Mouse (Mus musculus): ENCODE data around the gene Gm10392.

The Gm10392 gene

DNA sequence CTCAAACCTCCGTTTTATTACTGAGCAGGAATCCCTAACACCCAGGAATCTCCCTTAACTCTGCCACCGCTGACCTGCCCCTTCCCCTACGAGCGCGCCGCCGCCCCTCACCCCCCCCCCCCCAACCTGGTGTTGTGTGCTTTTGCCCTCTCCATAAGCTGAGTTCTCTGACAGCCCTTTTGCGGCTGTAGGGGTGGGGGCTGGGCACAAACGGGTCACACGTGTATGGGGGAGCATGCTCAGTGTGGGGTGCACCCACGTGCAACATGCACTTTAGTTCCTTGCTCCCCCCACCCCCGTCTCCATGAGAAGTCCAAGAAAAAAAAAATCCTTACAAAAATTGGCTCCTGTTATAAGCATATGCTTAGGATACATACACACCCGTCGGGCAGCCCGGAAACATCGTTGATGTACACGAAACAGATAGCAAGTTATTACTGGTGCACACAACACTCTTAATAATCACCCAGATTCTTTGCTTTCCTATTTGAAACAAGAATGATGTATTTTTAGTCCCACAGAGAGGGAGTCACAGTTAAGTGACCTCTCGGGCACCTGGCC, 26.6 kb downstream of the Gm10392 start:
- no peak for DNase-seq (ENCODE audit: low spot score in 2 of 2)

- DNase-seq (ENCODE audit: low spot score in 2 of 2): no peak
Observed at GRCm38 (mm10) chr11:77491502-77492291, 27.3 kb downstream of the Gm10392 start.

GRCm38 (mm10) chr11:77491123-77491501, 27.9 kb downstream of the Gm10392 start:
- peak; percentile 74 to 85 for DNase-seq (ENCODE audit: low spot score in 2 of 2)

DNA sequence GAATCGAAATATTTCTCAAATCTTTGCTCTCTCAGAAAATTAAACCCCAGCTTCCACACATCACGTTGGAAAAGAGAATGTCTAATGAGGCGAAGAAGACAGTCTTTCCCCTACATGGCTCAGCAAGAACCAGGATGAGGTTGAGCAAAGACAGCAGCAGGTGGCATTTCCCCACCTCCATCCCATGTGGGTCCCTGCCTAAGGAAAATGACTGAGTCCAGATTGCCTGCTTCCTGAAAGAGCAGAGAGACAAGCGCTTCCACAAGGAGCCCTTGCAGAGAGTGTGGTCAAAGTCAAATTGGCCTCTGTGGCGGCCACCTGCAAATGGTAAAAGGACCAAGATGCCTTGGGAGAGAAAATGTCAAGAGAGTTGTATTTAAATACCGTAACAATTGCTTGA, 28.5 kb downstream of the Gm10392 start:
- no peak for DNase-seq (ENCODE audit: low spot score in 2 of 2)

GRCm38 (mm10) chr11:77489591-77490235, 29.3 kb downstream of the Gm10392 start, which contains the start of gene Ankrd13b:
Gene Ankrd13b, minus strand, starts transcription at chr11:77489678.
- peak in 1 of 2 experiments; percentile 35 for DNase-seq (ENCODE audit: low spot score in 2 of 2)

DNA sequence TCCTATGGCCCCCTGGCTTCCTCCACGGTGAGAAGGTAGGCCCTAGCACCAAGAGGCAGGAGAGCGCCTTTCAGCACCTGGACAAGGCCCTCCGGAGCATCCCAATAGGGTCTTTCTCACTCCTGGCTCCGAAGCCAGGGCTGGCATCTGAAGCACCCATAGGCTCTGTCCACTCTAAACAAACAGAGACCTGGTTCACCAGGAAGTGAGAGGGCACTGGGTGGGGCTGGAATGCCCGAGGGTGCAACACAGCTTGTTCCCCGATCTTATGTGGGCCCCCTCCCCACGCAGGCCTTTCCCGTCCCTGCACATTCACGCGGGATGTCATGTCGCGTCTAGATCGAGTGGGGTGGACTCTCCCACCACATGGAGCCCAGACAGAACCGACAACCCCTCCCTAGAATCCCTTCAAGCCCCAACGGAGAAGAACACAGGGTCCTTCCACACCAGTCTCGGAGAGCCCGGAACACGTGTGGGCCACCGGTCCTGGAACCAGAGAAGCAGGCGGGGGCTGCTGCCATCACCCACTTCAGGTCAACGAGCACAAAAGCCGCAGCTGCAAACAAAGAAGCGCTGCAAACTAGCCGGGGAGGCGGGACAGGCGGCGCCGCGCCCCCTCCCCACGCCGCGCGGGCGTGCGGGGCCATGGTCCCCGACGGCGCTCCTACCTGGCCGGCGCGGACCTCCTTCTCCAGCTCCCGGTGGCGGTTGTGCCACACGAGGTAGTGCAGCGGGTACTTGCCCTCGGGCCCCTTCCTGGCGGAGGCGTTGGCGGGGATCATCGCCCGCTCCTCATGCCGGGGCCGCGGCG, 30.0 kb downstream of the Gm10392 start:
- no peak for DNase-seq (ENCODE audit: low spot score in 2 of 2)

GRCm38 (mm10) chr11:77486798-77487197, 32.2 kb downstream of the Gm10392 start:
- DNase-seq (ENCODE audit: low spot score in 2 of 2): no peak

DNA sequence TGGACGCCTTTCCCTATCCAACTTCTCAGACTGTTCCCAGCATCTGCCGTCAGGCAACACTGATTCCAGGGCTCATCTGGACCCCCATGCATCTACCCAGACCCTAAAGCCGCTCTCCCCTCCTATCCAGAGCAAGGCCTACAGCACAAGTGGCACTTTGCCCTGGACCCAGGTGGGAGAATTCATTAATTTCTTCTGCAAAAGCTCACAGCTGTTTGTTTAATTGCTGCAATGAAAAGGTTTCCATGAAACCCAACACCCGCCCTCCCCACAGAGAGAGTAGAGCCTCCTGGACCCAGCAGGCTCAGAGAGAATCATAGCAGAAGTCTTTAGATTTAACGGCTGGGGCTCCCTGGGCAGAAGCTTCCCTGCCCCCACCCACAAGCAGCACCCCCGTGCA, 33.8 kb downstream of the Gm10392 start:
- DNase-seq (ENCODE audit: low spot score in 2 of 2): no peak

- no peak for DNase-seq (ENCODE audit: low spot score in 2 of 2)
Observed at GRCm38 (mm10) chr11:77483510-77484255, 35.3 kb downstream of the Gm10392 start.

- no peak for DNase-seq (ENCODE audit: low spot score in 2 of 2)
Observed at GRCm38 (mm10) chr11:77483043-77483442, 36.0 kb downstream of the Gm10392 start.

DNA sequence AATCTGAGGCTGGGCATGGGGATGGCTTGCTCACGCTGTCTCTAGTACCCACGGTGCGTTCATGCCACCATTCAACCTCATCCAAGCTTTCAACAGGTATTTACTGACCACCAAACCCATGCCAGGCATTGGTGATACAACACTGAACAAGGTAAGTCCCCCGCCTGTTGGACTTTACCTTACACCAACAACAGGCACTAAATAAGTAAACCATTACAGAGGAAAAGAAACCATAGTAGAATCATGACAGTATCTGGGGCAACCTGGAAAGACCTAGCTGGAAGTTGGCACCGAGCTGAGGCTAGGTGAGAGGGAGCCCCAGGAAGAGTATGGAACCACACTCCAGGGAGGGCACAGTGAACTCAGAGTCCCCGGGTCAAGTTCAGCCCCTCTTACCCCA, 42.1 kb downstream of the Gm10392 start:
- DNase-seq (ENCODE audit: low spot score in 2 of 2): no peak

GRCm38 (mm10) chr11:77476216-77476615, 42.8 kb downstream of the Gm10392 start:
- no peak for DNase-seq (ENCODE audit: low spot score in 2 of 2)

GRCm38 (mm10) chr11:77472775-77473174, 46.2 kb downstream of the Gm10392 start:
- DNase-seq (ENCODE audit: low spot score in 2 of 2): no peak

DNA sequence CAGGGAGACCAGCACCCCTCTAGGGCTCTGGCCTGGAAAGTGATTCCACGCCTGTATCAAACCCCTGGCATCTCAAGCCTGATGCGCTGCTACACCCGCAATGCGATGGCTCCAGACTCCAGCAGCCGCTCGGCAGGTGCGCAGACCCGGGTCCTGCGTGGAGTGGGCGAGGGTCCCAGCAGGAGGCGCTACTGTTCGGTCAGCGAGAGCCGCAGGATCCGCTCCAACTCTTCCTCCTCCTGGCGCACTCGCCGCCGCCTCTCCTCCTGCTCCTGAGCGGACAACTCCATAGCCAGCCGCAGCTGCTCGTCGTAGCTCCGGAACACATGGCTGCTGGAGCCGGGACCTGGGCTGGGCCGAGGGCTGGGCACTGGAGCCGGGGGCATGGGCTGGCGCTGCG, 47.6 kb downstream of the Gm10392 start:
- DNase-seq (ENCODE audit: low spot score in 2 of 2): no peak

GRCm38 (mm10) chr11:77468397-77468796, 50.6 kb downstream of the Gm10392 start:
- DNase-seq (ENCODE audit: low spot score in 2 of 2): no peak

GRCm38 (mm10) chr11:77467784-77468183, 51.2 kb downstream of the Gm10392 start:
- peak; percentile 66 to 74 for DNase-seq (ENCODE audit: low spot score in 2 of 2)

- peak; percentile 61 to 75 for DNase-seq (ENCODE audit: low spot score in 2 of 2)
Observed at GRCm38 (mm10) chr11:77467157-77467556, 51.8 kb downstream of the Gm10392 start.
